ENCODE assay signal across 13 mouse cellular contexts in the genomic region with DNA sequence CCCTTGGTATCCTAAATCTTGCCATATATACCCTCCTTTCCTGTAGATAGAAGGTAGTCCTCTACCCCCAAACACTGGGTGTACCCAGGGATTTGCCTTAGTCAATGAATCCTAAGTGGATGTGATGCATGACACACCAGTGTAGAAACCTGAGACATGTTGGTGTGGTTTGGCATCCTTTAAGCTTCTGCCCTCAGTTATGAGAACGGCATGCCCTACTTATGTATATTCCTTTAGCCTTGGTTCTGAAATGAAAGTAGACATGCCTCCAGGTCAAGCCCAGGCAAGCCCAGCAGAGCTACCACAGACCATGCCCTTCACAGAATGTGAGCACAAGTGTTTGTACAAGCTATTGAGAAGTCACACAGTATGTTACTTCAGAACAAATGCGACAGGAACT.
"Had no signal": no experiment of that assay in that cellular context is flagged by ENCODE, and none has a peak within 500 bp of the region (broad histone marks: within the 10 kb centered on the region; RNA-seq: fewer than 3 reads in every experiment).

No protein-coding gene starts in this region.

- H3K4me1 ChIP-seq: limb, embryonic 13.5 days; midbrain, embryonic 10.5 days; neural tube, embryonic 15.5 days; stomach, embryonic 15.5 days had no signal

- H3K9ac ChIP-seq: limb, embryonic 13.5 days; liver, embryonic 14.5 days; lung, embryonic 14.5 days; neural tube, embryonic 15.5 days; stomach, embryonic 15.5 days had no signal

- H3K36me3 ChIP-seq: limb, embryonic 13.5 days; midbrain, embryonic 10.5 days; neural tube, embryonic 15.5 days; stomach, embryonic 15.5 days had no signal

- H3K4me3 ChIP-seq: limb, embryonic 13.5 days; midbrain, embryonic 10.5 days; myocyte; neural tube, embryonic 15.5 days; stomach, embryonic 15.5 days had no signal

- H3K9me3 ChIP-seq: limb, embryonic 13.5 days; midbrain, embryonic 10.5 days; neural tube, embryonic 15.5 days; stomach, embryonic 15.5 days had no signal

- H3K4me2 ChIP-seq: limb, embryonic 13.5 days; lung, embryonic 14.5 days; neural tube, embryonic 15.5 days; stomach, embryonic 15.5 days had no signal

- H3K27me3 ChIP-seq: limb, embryonic 13.5 days; neural tube, embryonic 15.5 days; stomach, embryonic 15.5 days had no signal

- H3K27ac ChIP-seq: limb, embryonic 13.5 days; liver, embryonic 14.5 days; midbrain, embryonic 10.5 days; neural tube, embryonic 15.5 days; stomach, embryonic 15.5 days had no signal

- DNase-seq: kidney, adult 18-20 months; kidney, postnatal 25 days; layer of hippocampus, postnatal 36 days; lung, embryonic 14.5 days; midbrain, embryonic 14.5 days; thymus, adult 2 months; thymus, postnatal 25 days had no signal
